Mouse (Mus musculus): ENCODE results near the gene Ldhb.
"Not testable (repeated sequence)": the region's sequence is repeated elsewhere in the genome, so short reads cannot be mapped to it uniquely, and the experiment has no call there.

Ldhb gene

GRCm38 (mm10) chr6:142511516-142512135, 3.9 kb upstream of the Ldhb start:
- no peak for DNase-seq

- DNase-seq = no peak
These were observed 906 bp upstream of the Ldhb start for GRCm38 (mm10) chr6:142508663-142509062.

GRCm38 (mm10) chr6:142507033-142507784, 548 bp downstream of the Ldhb start:
- DNase-seq = peak; percentile 19

- DNase-seq = peak; percentile 28
These were observed 1.3 kb downstream of the Ldhb start for GRCm38 (mm10) chr6:142506338-142507032.

- DNase-seq = no peak
These were observed 4.2 kb downstream of the Ldhb start for GRCm38 (mm10) chr6:142503601-142504000.

- no peak for DNase-seq
These were observed 5.1 kb downstream of the Ldhb start for GRCm38 (mm10) chr6:142502519-142503125.

GRCm38 (mm10) chr6:142490114-142490513, 17.6 kb downstream of the Ldhb start:
- not testable (repeated sequence) for DNase-seq

- no peak for DNase-seq
These were observed 20.1 kb downstream of the Ldhb start for GRCm38 (mm10) chr6:142487638-142488037.

- no peak for DNase-seq
These were observed 22.2 kb downstream of the Ldhb start for GRCm38 (mm10) chr6:142485478-142486123.

- DNase-seq = no peak
These were observed 30.5 kb downstream of the Ldhb start for GRCm38 (mm10) chr6:142477239-142477638.

GRCm38 (mm10) chr6:142472801-142473203, 35.0 kb downstream of the Ldhb start, which contains the start of gene Gys2:
Gys2 (minus strand) TSS chr6:142473109.
- no peak for DNase-seq

GRCm38 (mm10) chr6:142471141-142471540, 36.6 kb downstream of the Ldhb start:
- no peak for DNase-seq

GRCm38 (mm10) chr6:142469602-142470001, 38.2 kb downstream of the Ldhb start:
- no peak for DNase-seq

- no peak for DNase-seq
These were observed 45.6 kb downstream of the Ldhb start for GRCm38 (mm10) chr6:142462194-142462593.

- DNase-seq = no peak
These were observed 48.6 kb downstream of the Ldhb start for GRCm38 (mm10) chr6:142459017-142459678.

- DNase-seq = no peak
These were observed 49.7 kb downstream of the Ldhb start for GRCm38 (mm10) chr6:142458010-142458409.

- DNase-seq = peak; percentile 6
These were observed 52.3 kb downstream of the Ldhb start for GRCm38 (mm10) chr6:142455314-142455996.

GRCm38 (mm10) chr6:142453311-142453710, 54.4 kb downstream of the Ldhb start:
- DNase-seq = no peak

GRCm38 (mm10) chr6:142451381-142451780, 56.4 kb downstream of the Ldhb start:
- no peak for DNase-seq
